Mouse (Mus musculus): ENCODE results near the gene Hist1h4b.
"Not testable (repeated sequence)": the region's sequence is repeated elsewhere in the genome, so short reads cannot be mapped to it uniquely, and the experiment has no call there.

The Hist1h4b gene

DNA sequence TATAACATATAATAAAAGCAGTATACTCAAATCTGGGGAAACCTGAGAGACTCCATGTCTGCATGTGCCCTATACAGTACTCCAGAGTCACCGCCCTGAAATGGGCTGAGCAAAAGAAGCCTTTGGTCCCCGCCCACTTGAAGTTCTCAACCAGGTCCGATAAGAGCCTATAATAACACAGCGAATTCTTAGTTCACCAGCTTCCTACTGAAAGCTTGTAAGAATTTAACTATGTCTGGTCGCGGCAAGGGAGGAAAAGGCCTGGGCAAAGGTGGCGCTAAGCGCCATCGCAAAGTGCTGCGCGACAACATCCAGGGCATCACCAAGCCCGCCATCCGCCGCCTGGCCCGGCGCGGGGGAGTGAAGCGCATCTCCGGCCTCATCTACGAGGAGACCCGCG lies at the start of gene Hist1h4b:
Gene Hist1h4b, plus strand, starts transcription at position 224 of the 400 bp plus-strand sequence.
- peak; percentile 94 for DNase-seq (ENCODE audit: low read depth, low spot score)

DNA sequence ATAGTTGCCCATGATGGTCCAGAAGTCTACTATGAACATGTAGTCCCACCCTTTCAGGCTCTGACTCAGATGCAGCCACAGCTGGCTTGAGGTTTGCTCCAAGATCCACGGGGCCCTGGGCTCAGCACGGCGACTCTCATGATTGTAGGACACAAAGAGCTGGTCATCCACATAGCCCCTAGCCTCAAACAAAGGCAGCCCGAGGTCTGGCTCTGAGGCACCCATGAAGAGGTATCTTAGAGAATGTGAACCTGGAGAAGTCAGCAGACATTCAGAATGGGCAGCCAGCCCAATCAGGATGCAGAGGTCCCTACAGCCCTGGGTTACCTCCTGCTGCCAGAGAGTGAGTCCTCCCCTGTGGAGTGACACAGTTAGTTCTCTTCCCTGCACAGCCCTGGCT lies 48.8 kb upstream of the Hist1h4b start:
- DNase-seq (ENCODE audit: low read depth, low spot score) = no peak

DNA sequence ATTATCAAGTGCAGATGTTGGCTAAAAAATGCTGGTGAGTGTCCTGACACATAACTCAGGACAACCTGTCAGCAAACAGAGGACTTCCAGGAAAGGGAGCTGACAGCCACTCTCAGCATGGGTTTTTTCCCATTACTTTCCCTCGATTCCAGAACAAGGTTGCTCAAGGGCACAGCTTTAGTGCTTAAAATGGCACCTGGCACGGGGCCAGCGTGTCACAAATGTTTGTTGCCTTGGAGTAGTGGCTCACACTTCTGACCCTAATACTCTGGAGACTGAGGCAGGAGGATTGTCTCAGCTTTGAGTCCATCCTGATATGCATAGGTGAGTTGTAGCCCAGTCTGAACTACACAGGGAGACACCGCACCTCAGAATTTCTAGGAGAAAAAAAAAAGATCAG lies 48.2 kb upstream of the Hist1h4b start:
- DNase-seq (ENCODE audit: low read depth, low spot score) = no peak

DNA sequence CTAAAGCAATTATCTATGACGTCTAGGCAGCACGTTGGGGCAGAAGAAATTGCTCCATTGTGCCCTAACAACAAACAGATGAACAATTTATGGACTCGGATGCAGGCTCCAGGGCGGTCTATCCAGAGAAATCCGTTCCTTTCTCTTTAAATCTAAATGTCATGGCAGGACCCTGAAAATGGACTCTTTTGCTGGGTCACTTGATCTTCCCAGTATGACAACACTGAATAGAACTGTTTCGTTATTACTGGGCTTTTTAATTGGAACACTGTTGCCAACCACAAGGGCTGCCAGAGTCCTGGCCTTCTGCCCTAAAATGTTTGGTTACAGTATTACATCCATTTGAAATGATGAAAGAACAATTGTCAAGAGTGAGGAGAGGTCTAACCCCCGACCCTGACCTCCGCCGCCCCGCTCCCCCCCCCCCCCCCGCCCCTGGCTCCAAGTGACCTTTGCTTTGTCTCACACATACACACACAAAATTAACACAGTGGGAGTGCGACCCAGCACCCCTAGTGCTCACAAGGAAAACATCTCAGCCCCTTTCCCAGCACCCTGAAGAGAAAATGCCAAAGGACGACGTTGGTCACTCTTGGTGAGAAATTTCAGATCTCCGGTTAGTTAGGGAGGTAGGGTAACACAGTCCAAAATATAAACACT lies 47.0 kb upstream of the Hist1h4b start:
- no peak for DNase-seq (ENCODE audit: low read depth, low spot score)

DNA sequence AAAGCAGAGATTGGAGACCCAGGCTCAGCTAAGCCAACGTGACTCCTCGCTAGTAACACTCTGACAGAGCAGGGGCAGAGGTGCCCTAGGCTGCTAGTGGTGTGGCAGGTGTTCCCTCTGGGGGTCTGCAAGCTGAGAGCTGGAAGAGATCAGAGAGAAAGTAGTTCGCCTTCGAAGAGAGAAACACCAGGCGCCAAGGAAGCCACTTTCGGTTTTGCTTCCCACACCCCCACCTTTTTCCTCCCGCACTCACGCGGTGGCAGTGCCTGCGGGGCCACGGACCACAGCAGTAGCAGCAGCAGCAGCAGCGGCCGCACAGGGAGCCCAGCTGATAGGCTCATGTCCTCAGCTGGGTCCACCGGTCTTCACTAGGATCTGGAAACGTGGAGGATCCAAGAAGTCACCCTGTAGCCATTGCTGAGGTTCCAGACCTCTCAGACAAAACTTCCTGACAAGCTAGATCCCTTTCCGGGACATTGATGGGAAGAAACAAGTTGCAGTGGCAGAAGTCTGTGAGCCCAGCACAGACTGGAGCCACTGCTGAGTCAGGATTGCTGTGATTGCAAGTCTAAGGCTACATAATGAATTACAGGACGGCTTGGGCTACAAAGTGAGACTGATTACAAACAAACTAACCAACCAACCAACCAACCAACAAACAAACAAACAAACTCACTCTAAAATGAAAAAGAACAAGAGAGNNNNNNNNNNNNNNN lies 46.3 kb upstream of the Hist1h4b start, which contains the start of gene Hfe:
Gene Hfe, minus strand, starts transcription at position 481 of the 716 bp plus-strand sequence.
- no peak for DNase-seq (ENCODE audit: low read depth, low spot score)

DNA sequence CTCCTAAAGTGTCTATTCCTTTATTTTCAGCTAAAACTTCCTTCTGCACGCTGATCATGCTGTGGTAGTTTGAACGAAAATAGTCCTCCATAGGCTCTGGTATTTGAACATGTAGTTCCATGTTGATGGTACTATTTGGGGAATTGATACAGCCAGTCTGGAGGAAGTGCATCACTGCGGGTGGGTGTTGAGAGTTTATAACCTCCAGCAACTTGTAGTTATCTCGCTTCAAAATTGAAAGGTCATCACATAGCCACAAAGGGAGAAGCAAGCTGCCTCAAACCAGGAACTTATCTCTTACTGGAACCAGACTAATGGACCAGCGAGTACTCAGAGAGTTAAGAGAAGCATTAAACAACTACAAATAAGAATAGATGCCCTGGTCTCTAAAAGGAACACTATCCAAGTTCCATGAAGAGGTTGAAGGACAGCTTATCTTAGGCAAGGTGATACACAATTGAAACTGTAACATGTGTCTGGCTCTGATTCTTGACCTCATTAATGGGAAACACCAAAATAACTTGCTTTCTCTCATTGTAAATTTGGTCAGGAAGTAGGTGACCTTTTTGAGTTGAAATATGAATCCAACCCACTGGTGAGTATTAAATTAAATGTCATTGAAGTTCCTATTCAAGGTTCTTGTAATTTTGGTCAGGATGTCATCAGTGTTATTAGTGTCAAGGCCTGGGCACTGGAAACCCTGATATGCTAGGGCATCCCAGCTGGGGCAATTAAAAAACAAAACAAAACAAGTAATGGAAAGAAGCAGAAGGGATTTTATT lies 40.4 kb upstream of the Hist1h4b start:
- no peak for DNase-seq (ENCODE audit: low read depth, low spot score)

DNA sequence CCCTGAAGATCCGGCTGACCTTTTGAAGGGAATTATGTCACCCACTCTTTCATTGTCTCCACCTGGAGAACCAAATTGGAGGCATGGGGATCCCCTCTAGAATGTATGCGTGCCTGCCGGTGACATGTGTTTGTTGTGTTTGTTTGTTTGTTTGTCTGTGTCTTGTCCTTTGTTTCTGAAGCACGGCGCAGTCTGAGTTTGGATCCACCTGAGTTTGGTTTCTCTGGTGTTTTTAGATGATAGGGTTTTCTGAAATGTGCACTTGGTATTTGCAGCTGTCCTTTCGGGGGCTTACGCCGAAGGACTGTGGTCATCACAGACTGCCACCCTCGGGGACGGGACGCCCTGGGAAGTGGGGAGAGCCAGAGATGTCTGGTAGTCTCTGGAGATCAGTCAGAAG lies 39.6 kb upstream of the Hist1h4b start:
- DNase-seq (ENCODE audit: low read depth, low spot score) = no peak

DNA sequence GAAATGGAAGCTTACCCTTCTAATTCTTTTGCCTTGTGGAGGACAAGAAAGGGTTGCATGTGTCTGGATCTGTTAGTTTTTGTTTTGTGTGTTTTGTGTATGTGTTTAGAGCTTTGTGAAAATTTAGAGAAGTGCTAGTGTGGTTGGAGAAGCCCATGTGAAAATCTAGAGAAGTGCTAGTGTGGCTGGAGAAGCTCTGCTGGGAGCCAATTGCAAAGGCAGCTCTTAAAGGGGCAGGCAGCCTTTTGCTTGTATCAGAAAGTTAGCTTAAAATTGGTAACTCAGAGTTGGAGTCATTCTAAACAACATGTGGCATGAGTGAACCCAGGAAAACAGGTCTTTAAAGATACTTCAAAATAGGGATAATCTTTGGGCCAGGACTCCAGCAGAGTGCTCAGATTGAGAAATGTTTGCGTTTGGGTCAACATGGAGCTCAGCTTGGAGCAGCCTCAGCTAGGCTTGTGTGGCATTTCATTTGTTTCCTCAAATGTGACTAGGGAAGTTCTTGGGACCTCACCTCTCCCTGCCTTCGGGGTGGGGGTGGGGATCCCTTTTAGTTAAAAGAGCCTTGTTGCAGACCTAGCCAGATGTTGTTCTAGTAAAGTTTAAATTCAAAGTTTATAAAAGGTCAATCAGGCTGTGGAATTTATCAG lies 39.1 kb upstream of the Hist1h4b start:
- not testable (repeated sequence) for DNase-seq (ENCODE audit: low read depth, low spot score)

DNA sequence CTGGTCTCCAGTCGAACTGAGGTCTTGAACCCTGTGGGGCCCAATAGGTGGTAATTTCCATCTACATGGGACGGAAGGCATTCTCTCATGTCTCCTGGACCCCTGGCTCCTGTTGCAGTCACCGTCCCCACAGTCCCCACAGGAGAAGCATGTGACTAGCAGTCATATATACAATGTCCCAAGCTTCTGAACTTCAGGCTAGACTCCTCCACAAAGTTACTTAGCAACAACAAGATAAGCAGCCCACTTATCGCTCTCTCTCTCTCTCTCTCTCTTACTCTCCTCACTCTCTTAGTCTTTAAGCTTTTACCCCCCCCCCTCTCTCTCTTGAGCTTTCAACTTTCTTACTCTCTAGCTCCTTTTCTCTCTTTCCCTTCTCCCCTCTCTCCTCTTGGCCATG lies 32.6 kb upstream of the Hist1h4b start:
- no peak for DNase-seq (ENCODE audit: low read depth, low spot score)

DNA sequence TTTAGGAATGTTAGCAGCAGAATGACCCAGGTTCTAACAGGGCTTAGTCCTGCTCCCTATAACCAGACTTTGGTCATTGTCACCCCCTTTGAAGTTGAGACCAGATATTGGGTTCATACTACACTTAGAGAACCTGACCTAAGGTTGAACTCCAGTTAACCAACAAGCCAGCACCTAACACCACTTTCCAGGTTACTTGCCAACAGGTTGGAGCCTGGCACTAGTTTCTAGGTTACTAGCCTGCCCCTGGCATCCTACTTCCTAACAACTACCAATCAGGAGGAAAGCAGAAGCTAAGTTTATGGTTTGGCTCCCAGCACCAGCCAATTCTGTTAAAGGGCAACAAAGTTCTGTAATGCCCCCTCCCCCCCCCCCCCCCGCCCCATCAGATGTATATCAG lies 31.6 kb upstream of the Hist1h4b start:
- no peak for DNase-seq (ENCODE audit: low read depth, low spot score)

DNA sequence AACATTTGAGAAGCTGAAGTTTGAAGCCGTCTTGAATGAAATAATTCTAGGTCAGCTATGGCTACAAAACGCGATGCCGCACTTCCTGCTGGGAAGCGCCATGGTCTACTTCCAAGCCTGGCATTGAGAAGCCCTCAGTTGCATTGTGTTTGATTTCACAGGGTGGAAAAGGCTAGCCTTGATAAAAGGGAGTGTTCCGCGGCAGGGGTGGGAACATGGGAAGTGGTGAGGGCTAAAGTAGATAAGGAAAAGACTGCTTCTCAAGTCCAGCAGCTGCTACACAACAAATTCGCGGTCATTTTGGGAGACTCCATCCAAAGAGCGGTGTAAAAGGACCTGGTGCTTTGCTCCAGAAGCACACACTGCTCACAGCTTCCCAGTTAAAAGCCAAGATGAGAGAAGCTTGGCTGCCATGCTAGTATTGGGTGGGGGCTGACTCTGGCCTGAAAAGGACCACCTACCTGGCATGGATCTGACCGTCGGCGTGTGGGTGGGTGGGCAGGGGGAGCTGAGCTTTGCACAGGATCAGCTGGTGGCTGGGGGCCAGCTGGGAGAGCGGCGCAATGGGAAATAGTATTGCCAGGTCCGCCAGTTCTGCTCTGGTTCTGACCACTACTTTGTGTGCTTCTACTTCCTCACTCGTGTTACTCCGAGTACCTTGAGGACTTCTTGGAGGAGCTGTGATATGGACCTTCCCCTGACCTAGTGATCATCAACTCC lies 28.2 kb upstream of the Hist1h4b start:
- no peak for DNase-seq (ENCODE audit: low read depth, low spot score)

DNA sequence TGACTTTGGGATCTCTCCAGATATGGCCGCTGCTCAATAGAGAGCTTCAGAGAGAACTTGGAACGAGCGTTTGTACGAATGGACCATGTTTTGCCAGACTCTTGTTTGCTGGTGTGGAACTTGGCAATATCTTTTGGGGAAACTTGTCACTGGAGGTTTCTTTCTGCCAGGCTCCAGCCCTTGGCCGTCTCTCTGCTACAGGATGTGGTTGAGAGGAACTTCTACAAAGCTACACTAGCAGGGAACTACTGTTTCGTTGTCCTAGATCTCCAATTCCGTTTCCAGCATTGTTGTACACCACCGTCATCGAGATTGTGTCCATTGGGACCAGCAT lies 27.7 kb upstream of the Hist1h4b start:
- DNase-seq (ENCODE audit: low read depth, low spot score) = no peak

DNA sequence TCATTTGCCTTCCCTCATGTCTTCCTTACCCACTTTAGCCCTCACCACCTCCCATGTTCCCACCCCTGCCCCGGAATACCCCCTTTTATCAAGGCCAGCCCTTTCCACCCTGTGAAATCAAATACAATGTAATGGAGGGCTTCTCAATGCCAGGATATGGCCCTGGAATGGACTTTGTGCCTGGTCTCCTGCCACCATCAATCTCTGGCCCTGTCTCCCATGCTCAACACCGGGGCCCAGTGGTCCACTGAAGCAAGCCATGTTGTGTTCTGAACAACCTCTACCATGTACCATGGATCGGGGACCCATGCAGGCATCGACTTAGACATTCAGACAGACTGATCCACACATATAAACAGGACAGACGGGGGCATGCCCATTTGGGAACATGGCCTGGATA lies 27.1 kb upstream of the Hist1h4b start:
- DNase-seq (ENCODE audit: low read depth, low spot score) = no peak

DNA sequence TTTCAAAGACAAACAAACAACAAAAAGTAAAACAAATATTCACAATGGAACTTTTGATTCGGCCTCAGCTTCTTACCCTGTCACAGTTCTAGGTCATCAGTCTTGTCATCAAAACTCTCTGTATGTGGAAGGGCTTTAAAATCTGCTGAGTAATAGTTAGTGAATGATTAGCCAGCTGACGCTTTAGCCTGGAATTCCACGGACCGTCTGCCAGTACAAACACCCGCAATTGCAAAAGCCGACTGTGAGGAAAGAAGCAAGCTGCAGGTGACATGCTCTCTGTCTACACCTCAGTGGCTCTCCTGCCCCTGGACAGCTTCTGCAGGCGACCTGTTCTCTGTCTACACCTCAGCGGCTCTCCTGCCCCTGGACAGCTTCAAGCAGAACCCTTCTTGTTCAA lies 26.3 kb upstream of the Hist1h4b start:
- no peak for DNase-seq (ENCODE audit: low read depth, low spot score)

DNA sequence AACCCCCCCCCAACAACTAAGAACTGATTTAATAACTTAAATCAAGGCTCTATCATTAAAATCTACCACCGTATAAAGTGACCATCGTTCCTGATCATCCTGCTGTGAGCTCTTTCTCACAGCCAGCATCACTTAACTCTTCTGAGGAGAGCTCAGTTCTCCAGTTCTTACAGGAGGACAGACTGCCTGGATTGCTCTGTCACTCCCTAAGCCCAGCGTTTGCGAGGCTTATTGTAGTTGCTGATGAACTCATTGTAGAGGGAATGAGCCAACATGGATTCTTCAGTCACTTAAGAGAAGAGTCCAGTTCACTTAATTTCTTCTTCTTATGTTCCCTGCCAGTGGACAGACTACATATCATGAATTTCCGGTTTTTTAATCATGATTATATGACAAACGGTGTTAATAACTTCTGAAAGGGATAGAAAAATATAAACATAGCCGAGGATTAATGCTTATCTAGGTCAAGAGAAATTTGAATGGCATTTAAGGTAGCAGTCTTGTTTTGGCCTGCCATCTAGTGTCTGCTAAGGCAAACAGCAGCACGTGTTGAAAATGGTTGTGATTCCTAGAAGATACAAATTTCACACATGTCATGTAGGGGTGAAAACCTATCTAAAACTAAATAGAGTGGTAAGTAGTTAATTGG lies 24.5 kb upstream of the Hist1h4b start:
- no peak for DNase-seq (ENCODE audit: low read depth, low spot score)

DNA sequence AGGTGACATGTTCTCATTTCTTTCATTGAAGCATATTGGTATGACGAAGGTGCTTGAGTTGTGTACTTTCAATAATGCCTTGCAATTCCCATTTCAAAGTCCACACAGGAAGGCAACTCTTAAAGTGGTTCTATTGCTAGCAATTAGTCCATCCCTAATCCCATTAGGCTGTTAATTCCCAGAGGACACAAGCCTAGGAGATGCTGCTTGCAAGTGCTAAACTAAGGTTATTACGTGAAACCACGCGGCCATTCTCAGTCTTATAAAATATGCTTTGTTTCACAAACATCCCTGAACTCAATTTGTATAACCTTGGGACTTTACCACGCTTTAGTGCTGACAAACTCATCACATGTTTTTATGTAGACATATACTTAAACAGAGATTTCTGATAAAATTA lies 19.7 kb upstream of the Hist1h4b start:
- no peak for DNase-seq (ENCODE audit: low read depth, low spot score)

DNA sequence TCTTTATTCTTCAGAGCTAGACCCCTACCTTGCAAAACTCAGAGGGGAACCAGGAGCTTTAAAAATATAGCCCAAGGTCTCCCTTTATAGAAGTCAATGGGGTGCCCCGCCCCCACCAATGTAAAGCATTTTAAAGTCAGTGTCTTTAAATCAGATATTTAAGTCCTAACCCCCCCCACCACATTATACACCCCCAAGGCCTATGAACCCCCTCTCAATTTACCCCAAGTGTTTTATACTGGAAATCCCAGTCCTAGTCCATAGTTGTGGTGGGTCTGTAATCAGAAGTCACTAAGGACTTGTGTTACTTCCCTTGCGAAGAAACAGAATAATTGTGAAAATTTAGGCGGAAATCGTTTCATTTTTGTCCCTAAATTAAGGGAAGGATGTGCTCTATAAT lies 18.8 kb upstream of the Hist1h4b start:
- DNase-seq (ENCODE audit: low read depth, low spot score) = no peak

DNA sequence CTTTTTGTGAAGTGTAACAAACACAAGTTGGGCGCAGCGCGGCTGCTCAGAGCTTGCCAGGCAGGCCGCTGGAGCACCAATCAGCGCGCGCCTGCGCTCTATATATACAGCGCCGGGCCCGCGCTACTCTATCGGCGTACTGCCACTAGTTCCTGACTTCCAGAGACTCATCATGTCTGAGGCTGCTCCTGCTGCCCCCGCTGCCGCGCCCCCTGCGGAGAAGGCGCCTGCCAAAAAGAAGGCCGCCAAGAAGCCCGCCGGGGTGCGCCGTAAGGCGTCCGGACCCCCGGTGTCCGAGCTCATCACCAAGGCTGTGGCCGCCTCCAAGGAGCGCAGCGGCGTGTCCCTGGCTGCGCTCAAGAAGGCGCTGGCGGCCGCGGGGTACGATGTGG lies 18.1 kb upstream of the Hist1h4b start, which contains the start of gene Hist1h1c:
Gene Hist1h1c, plus strand, starts transcription at position 132 of the 392 bp plus-strand sequence.
- DNase-seq (ENCODE audit: low read depth, low spot score) = no peak

DNA sequence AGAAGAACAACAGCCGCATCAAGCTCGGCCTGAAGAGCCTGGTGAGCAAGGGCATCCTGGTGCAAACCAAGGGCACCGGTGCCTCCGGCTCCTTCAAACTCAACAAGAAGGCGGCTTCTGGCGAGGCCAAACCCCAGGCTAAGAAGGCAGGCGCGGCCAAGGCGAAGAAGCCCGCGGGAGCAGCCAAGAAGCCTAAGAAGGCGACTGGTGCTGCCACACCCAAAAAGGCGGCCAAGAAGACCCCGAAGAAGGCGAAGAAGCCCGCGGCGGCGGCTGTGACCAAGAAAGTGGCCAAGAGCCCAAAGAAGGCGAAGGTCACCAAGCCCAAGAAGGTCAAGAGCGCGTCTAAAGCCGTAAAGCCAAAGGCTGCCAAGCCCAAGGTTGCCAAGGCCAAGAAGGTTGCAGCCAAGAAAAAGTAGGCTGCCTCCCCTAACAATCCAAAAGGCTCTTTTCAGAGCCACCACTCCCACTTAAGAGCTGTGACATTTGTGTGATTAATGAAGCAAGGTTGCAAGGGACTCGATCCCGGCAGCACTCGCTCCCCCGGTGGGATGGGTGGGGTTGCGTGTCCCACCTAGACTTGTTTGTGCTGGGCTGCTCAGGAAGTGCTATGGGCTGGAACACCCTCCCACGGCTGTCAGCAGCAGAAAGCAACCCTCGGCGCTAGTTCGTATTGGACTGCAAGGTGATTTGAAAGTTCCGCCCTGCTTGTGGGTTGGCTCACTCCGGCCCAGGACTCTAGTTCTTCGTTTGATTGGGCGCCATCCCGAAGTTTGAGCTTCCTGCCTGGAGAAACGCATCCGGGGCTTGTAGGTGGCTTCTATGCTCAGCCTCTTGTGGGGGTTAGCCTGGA lies 17.5 kb upstream of the Hist1h4b start:
- DNase-seq (ENCODE audit: low read depth, low spot score) = peak; percentile 88

DNA sequence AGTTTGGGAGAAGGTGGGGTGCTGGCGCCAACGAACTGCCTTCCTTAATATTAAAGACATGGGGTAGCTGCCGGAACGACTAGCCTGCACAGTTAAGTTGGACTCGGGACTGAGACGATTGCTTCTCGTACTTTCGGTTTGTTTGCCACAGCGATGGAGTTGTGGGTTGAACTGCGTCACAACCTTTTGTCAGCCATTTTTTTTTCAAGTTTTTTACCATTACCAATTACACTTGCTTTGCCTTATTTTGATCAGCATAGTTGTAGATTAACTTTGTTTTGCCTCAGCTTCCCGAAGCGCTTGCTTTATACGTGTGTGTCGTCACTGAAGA lies 16.9 kb upstream of the Hist1h4b start:
- DNase-seq (ENCODE audit: low read depth, low spot score) = no peak
